Mouse (Mus musculus) hindbrain, postnatal 0 days (tissue): ENCODE measurements at regions not wholly inside any gene's neighbourhood (a gene's known extent, or its start where the extent isn't known, plus 50 kb on each side); places are given as distances from the start of the nearest gene placed in this dataset.

ENCODE experiments used
- ATAC-seq: fragments of 200-750 bp; cut with Nextera tagmentation; 2 replicates; pipeline ENCODE4 v1.8.0; 2017; ENCODE audit warnings: mild to moderate bottlenecking, moderate TSS enrichment, moderate library complexity
- DNase-seq: peaks from one replicate; pipeline ENCODE4 v3.0.0-alpha.2; 2015; ENCODE audit warnings: low spot score
- H3K27ac ChIP-seq: fragments of 300-500 bp; sonication (generic); 2 replicates; pipeline ENCODE4 v1.5.1; 2014; ENCODE audit warnings: mild to moderate bottlenecking
- H3K27me3 ChIP-seq: fragments of 300-500 bp; sonication (generic); 2 replicates; pipeline ENCODE4 v1.6.1; 2014; ENCODE audit warnings: low read length, mixed read lengths; ENCODE audit not compliant: insufficient read depth
- H3K36me3 ChIP-seq: fragments of 300-500 bp; sonication (generic); 2 replicates; pipeline ENCODE4 v1.6.1; 2014; ENCODE audit warnings: low read length, mixed read lengths; ENCODE audit not compliant: insufficient read depth
- H3K4me1 ChIP-seq: fragments of 300-500 bp; sonication (generic); 2 replicates; pipeline ENCODE4 v1.6.1; 2014; ENCODE audit warnings: antibody characterized with exemption, low read length, mixed read lengths; ENCODE audit not compliant: insufficient read depth
- H3K4me2 ChIP-seq: fragments of 300-500 bp; sonication (generic); 2 replicates; pipeline ENCODE4 v1.6.1; 2014; ENCODE audit warnings: low read depth, mild to moderate bottlenecking, low read length, moderate library complexity, mixed read lengths
- H3K4me3 ChIP-seq: fragments of 300-500 bp; sonication (generic); 2 replicates; pipeline ENCODE4 v1.5.1; 2014; ENCODE audit warnings: low read length
- H3K9ac ChIP-seq: fragments of 300-500 bp; sonication (generic); replicated peaks from 2 replicates; pipeline ENCODE4 v1.6.1; 2014; ENCODE audit warnings: mild to moderate bottlenecking, low read length, moderate library complexity, mixed read lengths
- H3K9me3 ChIP-seq: fragments of 300-500 bp; sonication (generic); 2 replicates; pipeline ENCODE4 v1.6.1; 2016; ENCODE audit warnings: low read length, mixed read lengths
- CTCF ChIP-seq: IDR thresholded peaks from 2 replicates; pipeline ENCODE4 v1.5.1; 2016; ENCODE audit warnings: antibody characterized with exemption, control low read depth, low read depth
- WGBS: fragments of 180-500 bp; shearing (Covaris S2); extraction: QIAGEN DNeasy Blood & Tissue Kit; methylation state at CpG from one replicate; pipeline ENCODE4 v1.1.7; 2014; 5-methylcytosine and 5-hydroxymethylcytosine counted together

- TF ChIP-seq CTCF, result no peak
- no peak overlapping the region for H3K4me3 ChIP-seq
- H3K27me3 ChIP-seq, result no peaks in the 10 kb centered on the region
- WGBS, result 90% methylated on average over 7 of the region's 7 CpGs
- DNase-seq (no peak), ATAC-seq (no peak)
- H3K9ac ChIP-seq, result no peak overlapping the region
- no peaks in the 10 kb centered on the region for H3K36me3 ChIP-seq
- no peak overlapping the region for H3K27ac ChIP-seq
- peaks cover under 1% of the 10 kb centered on the region; the same call in 1 of the 2 replicates for H3K4me1 ChIP-seq
- H3K4me2 ChIP-seq, result no peak overlapping the region
- H3K9me3 ChIP-seq, result no peaks in the 10 kb centered on the region
Observed at GRCm38 (mm10) chr10:96692821-96693220, 76.0 kb downstream of the Btg1 start.

- whole genome bisulfite sequencing, result 78% methylated on average over 6 of the region's 6 CpGs
- Histone ChIP-seq H3K27ac (no peak overlapping the region), H3K36me3 (no peaks in the 10 kb centered on the region), H3K4me3 (no peak overlapping the region), H3K27me3 (no peaks in the 10 kb centered on the region), H3K4me1 (no peaks in the 10 kb centered on the region), H3K4me2 (no peak overlapping the region), H3K9me3 (no peaks in the 10 kb centered on the region), H3K9ac (no peak overlapping the region)
- ATAC-seq (no peak), DNase-seq (no peak)
- no peak for TF ChIP-seq CTCF
Observed at GRCm38 (mm10) chr10:96693766-96694165, 77.0 kb downstream of the Btg1 start.

- H3K36me3 ChIP-seq, result no peaks in the 10 kb centered on the region
- no peak for DNase-seq
- no peaks in the 10 kb centered on the region for H3K9me3 ChIP-seq
- no peak for TF ChIP-seq CTCF
- no peaks in the 10 kb centered on the region for H3K27me3 ChIP-seq
- no peaks in the 10 kb centered on the region for H3K4me1 ChIP-seq
- no peak overlapping the region for H3K4me3 ChIP-seq
- 97% methylated on average over 7 of the region's 7 CpGs for WGBS
- H3K27ac ChIP-seq, result no peak overlapping the region
- H3K9ac ChIP-seq, result no peak overlapping the region
- ATAC-seq, result no peak
- no peak overlapping the region for H3K4me2 ChIP-seq
Observed at GRCm38 (mm10) chr10:96696571-96696970, 79.8 kb downstream of the Btg1 start.

GRCm38 (mm10) chr10:96697781-96698180 is 81.0 kb downstream of the Btg1 start:
- H3K4me1 ChIP-seq, result no peaks in the 10 kb centered on the region
- H3K4me3 ChIP-seq, result no peak overlapping the region
- no peak for ATAC-seq
- H3K9ac ChIP-seq, result no peak overlapping the region
- 78% methylated on average over 3 of the region's 3 CpGs for WGBS
- no peaks in the 10 kb centered on the region for H3K9me3 ChIP-seq
- TF ChIP-seq CTCF, result no peak
- no peak overlapping the region for H3K4me2 ChIP-seq
- H3K27me3 ChIP-seq, result no peaks in the 10 kb centered on the region
- no peak overlapping the region for H3K27ac ChIP-seq
- no peak for DNase-seq
- H3K36me3 ChIP-seq, result no peaks in the 10 kb centered on the region

GRCm38 (mm10) chr10:96706656-96707055 is 89.8 kb downstream of the Btg1 start:
- H3K4me1 ChIP-seq, result no peaks in the 10 kb centered on the region
- no peak overlapping the region for H3K27ac ChIP-seq
- H3K4me2 ChIP-seq, result no peak overlapping the region
- H3K36me3 ChIP-seq, result no peaks in the 10 kb centered on the region
- H3K9ac ChIP-seq, result no peak overlapping the region
- TF ChIP-seq CTCF, result no peak
- ATAC-seq (no peak), DNase-seq (no peak)
- 96% methylated on average over 4 of the region's 4 CpGs for WGBS
- no peak overlapping the region for H3K4me3 ChIP-seq
- H3K27me3 ChIP-seq, result no peaks in the 10 kb centered on the region
- H3K9me3 ChIP-seq, result no peaks in the 10 kb centered on the region

- Histone ChIP-seq H3K4me1 (no peaks in the 10 kb centered on the region), H3K4me2 (no peak overlapping the region), H3K4me3 (no peak overlapping the region), H3K9me3 (no peaks in the 10 kb centered on the region), H3K9ac (no peak overlapping the region), H3K36me3 (no peaks in the 10 kb centered on the region), H3K27me3 (no peaks in the 10 kb centered on the region), H3K27ac (no peak overlapping the region)
- no peak for TF ChIP-seq CTCF
- ATAC-seq (no peak), DNase-seq (no peak)
- 78% methylated on average over 2 of the region's 2 CpGs for WGBS
Observed at GRCm38 (mm10) chr10:96708471-96708870, 91.7 kb downstream of the Btg1 start.

- H3K4me2 ChIP-seq, result no peak overlapping the region
- TF ChIP-seq CTCF, result no peak
- H3K27ac ChIP-seq, result no peak overlapping the region
- H3K36me3 ChIP-seq, result no peaks in the 10 kb centered on the region
- DNase-seq (no peak), ATAC-seq (no peak)
- no peaks in the 10 kb centered on the region for H3K27me3 ChIP-seq
- WGBS, result 86% methylated on average over 13 of the region's 13 CpGs
- no peaks in the 10 kb centered on the region for H3K9me3 ChIP-seq
- no peaks in the 10 kb centered on the region for H3K4me1 ChIP-seq
- no peak overlapping the region for H3K9ac ChIP-seq
- no peak overlapping the region for H3K4me3 ChIP-seq
Observed at GRCm38 (mm10) chr10:96709698-96710356, 93.0 kb downstream of the Btg1 start.
